Mouse (Mus musculus): Measurements from ENCODE around the gene Trnp1.

The Trnp1 gene

DNA sequence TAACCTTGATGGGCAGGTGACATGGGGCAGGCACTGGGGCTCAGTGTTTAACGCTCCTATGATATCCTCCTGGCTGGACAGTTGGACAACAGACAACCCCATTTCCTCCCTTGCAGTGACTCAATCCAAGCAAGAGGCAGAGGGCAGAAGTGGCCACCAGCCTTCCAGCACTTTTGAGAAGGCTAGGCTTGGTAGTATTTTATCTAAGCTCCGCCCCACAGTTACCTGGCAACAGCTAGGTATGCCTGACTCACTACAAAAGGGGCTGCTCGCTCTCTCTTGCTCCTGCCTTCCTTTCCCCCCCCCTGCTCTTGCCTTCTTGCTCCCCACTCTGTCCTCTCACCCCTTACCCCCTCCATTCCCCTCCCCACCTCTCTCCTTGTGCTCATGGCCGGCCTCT is 37.0 kb downstream of the Trnp1 start:
- in situ Hi-C loops (cut with MboI; ENCODE audit: unreplicated experiment in 2 of 2) = no loop called here

DNA sequence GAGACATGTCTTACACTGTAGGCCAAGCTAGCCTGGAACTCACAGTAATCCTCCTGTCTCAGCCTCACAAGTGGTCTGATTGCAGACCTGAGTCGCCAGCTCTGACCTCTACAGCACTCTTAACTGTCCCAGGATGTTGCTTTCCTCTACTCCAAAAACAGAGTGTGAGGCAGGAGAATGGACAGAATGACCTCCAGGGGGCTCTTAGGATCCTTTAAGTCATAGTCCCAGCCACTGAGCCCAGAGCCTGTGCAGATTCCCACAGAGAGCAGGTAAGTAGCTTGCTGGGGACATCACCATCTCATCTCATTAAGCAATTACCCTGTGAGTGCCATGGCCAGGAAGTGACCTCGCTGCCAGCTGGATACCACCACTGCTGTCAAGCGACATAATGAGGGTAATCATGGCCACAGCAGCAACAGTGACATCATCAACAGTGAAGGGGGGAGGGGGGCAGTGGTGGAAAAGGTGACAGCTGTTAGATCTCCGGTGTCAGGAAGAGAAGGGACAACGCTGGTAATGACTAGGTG is 37.5 kb downstream of the Trnp1 start:
- in situ Hi-C loops (cut with MboI; ENCODE audit: unreplicated experiment in 2 of 2) = no loop called here

DNA sequence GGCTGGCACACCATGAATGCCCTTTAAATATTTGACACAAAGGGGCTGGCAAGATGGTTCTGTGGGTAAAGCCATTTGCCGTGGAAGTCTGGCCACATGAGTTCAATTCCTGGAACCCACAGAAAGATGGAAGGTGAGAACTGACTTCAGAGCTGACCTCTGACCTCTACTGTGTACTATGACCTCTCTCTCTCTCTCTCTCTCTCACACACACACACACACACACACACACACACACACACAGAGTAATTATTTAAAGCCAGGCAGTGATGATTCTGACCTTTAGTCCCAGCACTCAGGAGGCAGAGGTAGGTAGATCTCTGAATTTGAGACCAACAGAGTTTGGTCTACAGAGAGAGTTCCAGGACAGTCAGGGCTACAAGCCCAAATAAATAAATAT is 38.3 kb downstream of the Trnp1 start:
- in situ Hi-C loops (cut with MboI; ENCODE audit: unreplicated experiment in 2 of 2) = no loop called here

DNA sequence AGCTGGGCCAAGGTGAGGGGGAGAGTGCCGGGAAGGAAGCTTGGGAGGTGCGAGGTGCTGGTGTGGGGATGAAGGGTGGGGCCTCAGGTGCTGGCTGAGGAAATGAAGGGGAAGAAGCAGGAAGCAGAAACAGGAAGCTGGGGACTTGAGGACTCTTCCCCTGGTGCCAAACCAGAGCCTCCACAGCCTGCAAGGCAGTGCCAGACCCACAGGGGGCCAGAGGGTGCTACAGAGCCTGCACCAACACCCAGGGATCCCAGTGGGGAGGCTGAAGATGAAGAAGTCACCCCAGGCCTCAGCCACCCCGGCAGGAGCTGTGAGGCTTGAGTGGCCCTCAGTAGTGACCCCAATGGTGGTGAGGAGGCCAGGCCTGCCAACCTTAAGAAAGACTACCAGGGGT is 40.3 kb downstream of the Trnp1 start:
- in situ Hi-C loops (cut with MboI; ENCODE audit: unreplicated experiment in 2 of 2) = loop anchor here in 1 of 2 experiments (5.0 kb wide), 1 partner anchor 36 kb away; no protein-coding TSS in a partner anchor

DNA sequence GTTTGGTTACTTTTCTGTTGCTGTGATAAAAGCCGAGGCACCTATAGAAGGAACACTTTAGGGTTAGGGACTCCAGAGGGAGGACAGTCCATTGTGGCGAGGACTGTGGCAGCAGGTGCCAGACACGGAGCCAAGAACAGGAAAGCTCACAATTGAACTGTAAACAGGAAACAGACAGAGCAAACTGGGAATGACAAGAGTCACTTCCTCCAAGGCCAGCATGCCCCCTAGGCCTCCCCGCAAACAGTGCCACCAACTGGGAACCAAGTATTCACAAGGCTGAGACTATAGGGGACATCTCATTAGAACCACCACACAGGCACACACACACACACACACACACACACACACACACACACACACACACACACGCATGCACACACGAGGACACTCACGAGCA is 45.9 kb downstream of the Trnp1 start:
- in situ Hi-C loops (cut with MboI; ENCODE audit: unreplicated experiment in 2 of 2) = loop anchor here (5.0 kb wide), 2 partner anchors 40 to 145 kb away; no protein-coding TSS in a partner anchor

DNA sequence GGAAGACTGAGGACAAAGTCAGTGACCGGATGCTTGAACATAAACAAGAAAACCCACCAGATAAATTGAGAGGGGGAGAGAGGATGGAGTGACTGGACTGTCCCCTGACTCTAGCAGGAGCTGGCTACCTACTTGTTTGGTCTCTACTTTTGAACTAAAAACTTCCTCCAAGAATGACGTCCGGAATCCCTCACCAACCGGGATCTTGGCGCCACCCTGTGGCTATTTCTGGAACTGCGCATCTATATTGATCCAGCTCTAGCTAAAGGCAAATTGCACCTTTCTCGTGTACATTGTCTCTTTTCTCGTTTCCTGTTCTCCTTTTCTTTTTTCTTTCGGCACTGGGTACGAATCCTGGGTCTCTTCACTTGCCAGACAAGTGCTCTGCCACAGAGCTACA is 46.8 kb downstream of the Trnp1 start:
- in situ Hi-C loops (cut with MboI; ENCODE audit: unreplicated experiment in 2 of 2) = loop anchor here (5.0 kb wide), 2 partner anchors 39 to 144 kb away; no protein-coding TSS in a partner anchor

DNA sequence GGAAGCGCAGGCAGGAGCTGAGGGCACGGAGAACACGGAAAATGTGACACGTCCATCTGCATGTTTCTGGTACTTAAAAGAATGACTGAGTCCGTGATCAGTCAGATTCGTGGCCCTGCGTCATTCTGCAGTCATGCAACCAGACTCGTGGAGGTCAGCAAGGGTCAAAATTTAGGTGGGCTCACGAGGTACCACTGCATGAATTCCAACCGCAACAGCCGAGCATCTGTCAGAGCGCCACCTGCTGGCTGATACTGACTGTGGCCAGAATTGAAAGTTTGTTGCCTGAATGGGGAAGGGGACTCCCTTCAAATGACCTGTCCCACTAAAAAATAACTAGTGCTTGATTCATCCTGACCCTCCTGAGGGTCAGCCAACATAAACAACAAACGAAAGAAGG is 48.6 kb downstream of the Trnp1 start:
- in situ Hi-C loops (cut with MboI; ENCODE audit: unreplicated experiment in 2 of 2) = loop anchor here (5.0 kb wide), 2 partner anchors 37 to 142 kb away; no protein-coding TSS in a partner anchor

DNA sequence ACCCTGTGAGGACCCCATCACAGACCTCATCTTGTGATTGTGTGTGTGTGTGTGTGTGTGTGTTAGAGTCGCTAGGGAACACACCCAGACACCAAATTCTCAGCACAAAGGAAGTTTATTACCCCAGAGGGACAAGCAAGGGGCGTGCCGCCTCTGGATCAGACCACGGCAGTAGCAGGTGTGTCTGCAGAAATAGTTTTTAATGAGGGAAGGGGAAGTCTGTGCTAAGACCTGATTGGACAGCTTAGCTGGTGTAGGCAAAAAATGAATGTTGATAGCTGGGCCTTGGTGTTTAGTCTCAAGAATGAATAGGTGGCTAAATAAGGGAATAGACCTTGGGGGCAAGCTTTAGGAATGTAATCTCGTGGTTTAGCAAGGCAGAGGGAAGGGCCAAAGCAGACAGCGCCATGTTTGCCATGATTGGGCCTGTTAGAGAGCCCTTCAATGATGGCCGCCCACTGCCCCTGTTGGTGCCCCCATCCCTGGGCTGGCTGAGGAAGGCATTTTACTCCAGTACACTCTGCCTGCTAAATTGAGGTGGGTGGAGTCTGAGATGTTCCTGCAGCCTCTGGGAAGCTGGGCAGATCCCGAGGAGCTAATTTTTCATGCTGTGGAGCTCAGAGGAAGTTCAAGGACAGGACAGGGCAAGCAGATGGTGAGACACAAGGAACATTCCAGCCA is 49.5 kb downstream of the Trnp1 start:
- in situ Hi-C loops (cut with MboI; ENCODE audit: unreplicated experiment in 2 of 2) = no loop called here

DNA sequence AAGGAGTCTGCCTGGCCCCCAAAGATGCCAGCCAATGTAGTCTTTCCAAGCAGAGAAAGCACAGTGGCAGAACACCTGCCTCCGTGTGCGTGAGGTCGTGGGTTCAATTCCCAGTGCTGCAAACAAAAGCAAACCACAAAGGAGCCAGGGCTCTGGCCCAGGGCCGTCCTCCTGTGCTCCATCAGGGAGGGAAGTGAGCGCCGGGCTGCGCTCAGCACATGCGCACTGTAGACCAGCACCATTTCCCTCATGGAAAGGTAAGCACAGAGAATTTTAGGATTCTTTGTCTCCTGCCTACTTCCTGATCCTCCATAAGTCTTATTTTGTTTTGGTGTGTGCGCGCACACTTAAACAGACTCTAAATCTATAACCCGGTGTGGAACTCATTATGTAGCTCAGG is 50.4 kb downstream of the Trnp1 start:
- in situ Hi-C loops (cut with MboI; ENCODE audit: unreplicated experiment in 2 of 2) = no loop called here

DNA sequence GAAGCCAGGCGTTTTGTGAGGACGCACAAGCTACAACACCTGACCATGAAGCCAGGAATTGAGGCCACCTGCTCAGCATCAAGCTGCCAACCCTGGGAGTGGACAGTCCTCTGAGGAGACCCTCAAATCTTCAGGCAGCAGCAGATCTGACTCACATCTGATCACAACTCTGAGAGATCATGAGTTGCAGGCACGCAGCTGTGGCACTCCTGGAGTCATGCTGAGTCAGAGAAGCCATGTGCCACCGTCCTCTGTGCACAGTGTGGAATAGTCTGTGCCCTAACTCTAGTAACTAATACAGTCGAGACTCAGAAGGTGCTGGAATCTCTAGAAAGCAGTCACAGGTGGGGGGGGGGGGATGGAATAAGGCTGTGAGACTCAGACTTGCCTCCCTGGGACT is 51.0 kb downstream of the Trnp1 start:
- in situ Hi-C loops (cut with MboI; ENCODE audit: unreplicated experiment in 2 of 2) = no loop called here

DNA sequence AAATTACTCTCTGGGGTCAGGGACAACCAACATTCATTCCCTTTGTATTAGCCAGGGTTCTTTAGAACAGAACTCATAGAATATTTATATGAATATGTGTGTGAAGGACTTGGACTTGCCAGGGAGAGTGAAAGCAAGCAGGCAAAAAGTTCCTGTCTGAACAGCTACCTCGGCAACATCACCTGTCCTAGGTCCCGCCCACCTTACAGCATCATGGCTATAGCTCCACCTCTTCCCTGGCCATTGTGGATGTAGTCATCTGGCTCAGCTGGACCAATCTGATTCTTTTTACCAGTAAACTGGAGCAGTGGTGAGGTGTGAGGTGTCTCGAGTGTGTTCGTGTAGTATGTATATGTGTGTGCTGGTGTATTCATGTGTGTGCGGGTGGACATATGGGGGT is 52.6 kb downstream of the Trnp1 start:
- in situ Hi-C loops (cut with MboI; ENCODE audit: unreplicated experiment in 2 of 2) = no loop called here

DNA sequence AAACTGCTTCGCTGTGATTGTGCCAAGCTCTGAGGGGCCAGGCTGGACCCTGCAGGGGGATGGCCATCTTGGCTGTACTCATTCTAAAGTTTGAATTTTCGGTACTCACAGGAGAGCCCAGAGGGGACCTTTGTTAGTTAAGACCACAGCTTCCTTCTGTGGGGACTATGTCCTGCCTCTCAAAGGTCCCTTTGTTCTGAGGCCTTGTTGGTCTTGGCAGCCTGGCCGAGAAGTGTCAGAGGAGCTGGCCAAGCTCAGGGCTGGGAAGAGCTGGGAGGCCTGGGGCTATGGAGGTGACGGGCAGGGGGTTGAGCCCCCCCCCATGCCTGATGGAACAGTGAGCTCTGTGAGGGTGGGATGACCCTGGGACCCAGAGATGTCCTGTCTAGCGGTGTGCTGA is 55.3 kb downstream of the Trnp1 start:
- in situ Hi-C loops (cut with MboI; ENCODE audit: unreplicated experiment in 2 of 2) = no loop called here

DNA sequence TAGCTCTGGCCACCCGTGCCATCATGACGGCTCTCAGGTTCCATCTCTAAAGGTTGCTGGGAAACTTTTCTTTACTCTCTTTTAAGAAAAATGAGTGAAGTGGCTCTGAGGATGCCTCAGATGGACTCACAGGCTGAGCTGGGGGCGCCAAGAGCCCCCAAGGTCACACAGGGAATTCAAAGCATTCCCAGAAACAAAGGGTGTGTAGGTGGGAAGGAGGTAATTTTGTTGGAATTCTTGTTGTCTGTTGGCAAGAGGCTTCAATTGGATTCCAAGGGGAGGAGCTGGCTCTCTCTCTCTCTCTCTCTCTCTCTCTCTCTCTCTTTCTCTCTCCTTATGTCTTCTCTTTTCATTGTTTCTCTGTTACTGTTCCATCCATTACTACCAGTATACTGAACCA is 56.2 kb downstream of the Trnp1 start:
- in situ Hi-C loops (cut with MboI; ENCODE audit: unreplicated experiment in 2 of 2) = no loop called here
